Mouse (Mus musculus): Measurements from ENCODE around the gene Acad10.
A peak's percentile ranks its signal among the peaks of the same experiment; 100 is the strongest.

DNA sequence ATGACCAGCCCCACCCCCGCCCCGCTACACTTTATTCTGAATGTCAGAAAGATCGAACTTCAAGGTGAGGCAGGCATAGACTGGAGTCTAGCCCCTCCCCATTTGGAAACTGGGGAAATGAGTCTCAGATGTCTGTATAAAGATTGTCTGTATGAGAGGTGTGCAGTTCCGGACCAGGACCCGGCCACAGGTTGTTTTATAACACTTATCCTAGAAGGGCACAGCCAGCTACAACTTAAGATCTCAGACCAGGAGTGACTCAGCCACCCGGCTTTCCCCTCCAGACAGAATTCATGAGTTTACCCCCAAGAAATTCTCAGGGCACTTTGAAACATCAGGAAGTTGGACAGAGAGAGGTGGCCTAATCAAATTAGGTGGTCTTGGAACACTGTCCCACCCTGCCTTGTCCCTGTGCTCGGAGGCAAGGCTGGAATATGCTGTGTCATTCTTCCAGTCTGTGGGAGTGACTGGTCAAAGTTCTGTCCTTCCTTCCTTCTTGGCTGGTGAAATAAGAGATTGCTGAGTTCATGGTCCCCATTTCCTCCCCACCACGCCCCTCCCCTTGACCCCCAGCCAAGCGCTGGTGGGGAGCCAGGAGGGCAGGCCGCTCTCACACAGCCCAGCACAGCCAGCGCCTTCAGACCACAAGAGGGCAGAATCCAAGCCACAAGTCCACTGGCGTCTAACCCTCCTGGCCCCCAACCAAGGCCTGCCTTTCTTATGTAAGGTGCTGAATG is 76.4 kb downstream of the Acad10 start:
- TF ChIP-seq CTCF (conservative IDR thresholded peaks at IDR 0.05; ENCODE audit: low read length) (peak; percentile 47), NANOG (IDR thresholded peaks at IDR 0.05; ENCODE audit: borderline replicate concordance, low read length) (no peak), POU5F1 (IDR thresholded peaks at IDR 0.05; ENCODE audit: borderline replicate concordance, low read length) (no peak)

All from E14TG2a.4 (cell line).